Mouse (Mus musculus) C2C12 (cell line): ENCODE data around the gene Kansl1.

Source experiments
- CEBPB ChIP-seq: IDR thresholded peaks from one replicate; pipeline ENCODE4 v1.6.1; 2011; ENCODE audit warnings: low read depth, mild to moderate bottlenecking, control low read depth, moderate library complexity
- CTCF ChIP-seq: IDR thresholded peaks from one replicate; pipeline ENCODE4 v1.5.1; 2011; ENCODE audit not compliant: control insufficient read depth, insufficient read depth, insufficient read length
- FOSL1 ChIP-seq: IDR thresholded peaks from one replicate; pipeline ENCODE4 v1.8.0; 2011; ENCODE audit warnings: mild to moderate bottlenecking, low read length; ENCODE audit not compliant: poor library complexity, insufficient read depth, severe bottlenecking
- MAX ChIP-seq: IDR thresholded peaks from one replicate; pipeline ENCODE4 v1.6.1; 2011; ENCODE audit warnings: mild to moderate bottlenecking, control low read depth
- MYOD1 ChIP-seq: IDR thresholded peaks from one replicate; pipeline ENCODE4 v1.6.1; 2011; ENCODE audit warnings: low read depth; ENCODE audit not compliant: control insufficient read depth, insufficient read length
- MYOG ChIP-seq: IDR thresholded peaks from one replicate; pipeline ENCODE4 v1.6.1; 2011; ENCODE audit not compliant: control insufficient read depth, insufficient read length; ENCODE audit errors: extremely low read depth
- USF1 ChIP-seq: IDR thresholded peaks from one replicate; pipeline ENCODE4 v1.6.1; 2011; ENCODE audit warnings: low read depth, mild to moderate bottlenecking, control low read depth, moderate library complexity

DNA sequence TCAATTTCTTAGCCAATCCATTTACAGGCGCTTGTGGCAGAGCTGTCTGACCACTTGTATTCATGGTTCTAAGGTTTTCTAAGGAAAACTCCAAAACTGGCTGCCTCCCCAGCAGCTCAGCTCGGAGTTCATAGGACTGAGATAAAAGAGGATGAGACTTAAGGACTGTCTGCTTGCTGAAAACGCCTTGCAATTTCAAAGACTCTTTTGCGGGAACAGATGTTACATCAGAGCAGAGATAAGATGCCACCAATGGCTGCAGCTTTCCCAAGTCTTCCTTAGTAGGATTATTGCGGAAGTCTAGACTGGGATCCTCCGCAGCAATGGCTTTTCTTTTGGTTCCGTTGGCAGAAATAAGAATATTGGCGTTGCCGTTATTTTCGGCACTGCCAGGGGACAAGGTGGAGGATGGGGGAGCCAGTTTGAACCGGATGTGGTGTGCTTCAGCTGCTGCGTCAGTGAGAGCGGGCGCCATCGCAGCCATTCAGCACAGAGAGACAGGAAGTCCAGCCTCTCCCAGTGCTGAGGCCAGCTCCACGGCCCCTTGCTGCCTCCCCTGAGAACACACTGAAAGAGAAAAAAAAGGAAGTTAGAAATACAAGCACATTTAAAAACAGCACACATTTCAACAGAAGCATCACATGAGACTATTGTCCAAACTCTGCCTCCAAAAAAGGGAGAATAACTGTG, 43.8 kb downstream of the Kansl1 start:
- TF ChIP-seq MAX (no peak), CTCF (no peak), USF1 (no peak), MYOG (no peak), MYOD1 (no peak), FOSL1 (no peak), CEBPB (no peak)
